Mouse (Mus musculus): ENCODE measurements at regions not wholly inside any gene's neighbourhood (a gene's known extent, or its start where the extent isn't known, plus 50 kb on each side); places are given as distances from the start of the nearest gene placed in this dataset.

DNA sequence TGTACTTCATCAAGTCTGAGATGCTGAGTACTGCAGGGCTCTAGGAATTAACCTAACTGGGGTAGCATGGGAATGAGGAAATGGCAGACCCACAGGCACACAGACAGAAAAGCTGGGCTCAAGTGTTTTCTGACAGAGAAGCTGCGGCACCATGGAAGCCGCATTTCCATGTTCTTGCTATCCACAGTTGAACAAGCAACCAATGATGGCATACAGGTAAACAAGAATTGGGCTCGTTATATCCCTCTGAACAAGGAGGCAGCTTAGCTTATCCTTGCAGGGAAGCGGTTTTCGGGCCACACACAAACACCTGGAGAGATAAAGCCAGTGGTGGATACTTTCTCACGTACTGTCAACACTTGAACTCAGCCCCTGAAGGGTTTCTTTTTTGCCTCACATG is 246.4 kb upstream of the Hs6st1 start:
- Histone ChIP-seq H3K9ac (ENCODE audit: low read depth, low read length) (no peak overlapping the region), H3K4me2 (no peak overlapping the region), H3K27ac (ENCODE audit: low read depth, low read length) (no peak overlapping the region), H3K36me3 (ENCODE audit: control insufficient read depth, insufficient read depth, low read length) (no peaks in the 10 kb centered on the region), H3K27me3 (ENCODE audit: control insufficient read depth, insufficient read depth, low read length) (no peaks in the 10 kb centered on the region), H3K4me1 (ENCODE audit: control insufficient read depth, insufficient read depth, low read length) (0 out of 2 replicates have a peak, but pooled peaks cover 9% of the 10 kb centered on the region), H3K9me3 (replicated peaks; ENCODE audit: control insufficient read depth, low read length) (no peaks in the 10 kb centered on the region), H3K4me3 (ENCODE audit: low read depth, low read length) (no peak overlapping the region)
- WGBS (ENCODE audit: insufficient replicate concordance), result 92% methylated on average over 6 of the region's 6 CpGs
- no peak for ATAC-seq (replicated peaks; ENCODE audit: insufficient number of reproducible peaks, low FRiP score, low TSS enrichment)

- no peaks in the 10 kb centered on the region for H3K36me3 ChIP-seq (ENCODE audit: control insufficient read depth, insufficient read depth, low read length)
- no peak for ATAC-seq (replicated peaks; ENCODE audit: insufficient number of reproducible peaks, low FRiP score, low TSS enrichment)
Measured at GRCm38 (mm10) chr1:35822376-35823202, 245.6 kb upstream of the Hs6st1 start.

GRCm38 (mm10) chr1:35823496-35823895 is 244.7 kb upstream of the Hs6st1 start:
- no peaks in the 10 kb centered on the region for H3K36me3 ChIP-seq (ENCODE audit: control insufficient read depth, insufficient read depth, low read length)
- H3K4me1 ChIP-seq (ENCODE audit: control insufficient read depth, insufficient read depth, low read length), result 0 out of 2 replicates have a peak, but pooled peaks cover 9% of the 10 kb centered on the region
- WGBS (ENCODE audit: insufficient replicate concordance), result 48% methylated on average over 4 of the region's 4 CpGs
- no peak overlapping the region for H3K4me3 ChIP-seq (ENCODE audit: low read depth, low read length)
- H3K9ac ChIP-seq (ENCODE audit: low read depth, low read length), result no peak overlapping the region
- no peaks in the 10 kb centered on the region for H3K9me3 ChIP-seq (replicated peaks; ENCODE audit: control insufficient read depth, low read length)
- H3K4me2 ChIP-seq, result no peak overlapping the region
- no peak overlapping the region for H3K27ac ChIP-seq (ENCODE audit: low read depth, low read length)
- ATAC-seq (replicated peaks; ENCODE audit: insufficient number of reproducible peaks, low FRiP score, low TSS enrichment), result no peak
- no peaks in the 10 kb centered on the region for H3K27me3 ChIP-seq (ENCODE audit: control insufficient read depth, insufficient read depth, low read length)

More at GRCm38 (mm10) chr1:35822376-35823202, 245.6 kb upstream of the Hs6st1 start:
- no peaks in the 10 kb centered on the region for H3K27me3 ChIP-seq (ENCODE audit: control insufficient read depth, insufficient read depth, low read length)
- no peak overlapping the region for H3K4me3 ChIP-seq (ENCODE audit: low read depth, low read length)
- no peaks in the 10 kb centered on the region for H3K9me3 ChIP-seq (replicated peaks; ENCODE audit: control insufficient read depth, low read length)
- 50% methylated on average over 19 of the region's 19 CpGs for WGBS (ENCODE audit: insufficient replicate concordance)
- no peak overlapping the region for H3K4me2 ChIP-seq
- H3K4me1 ChIP-seq (ENCODE audit: control insufficient read depth, insufficient read depth, low read length), result 0 out of 2 replicates have a peak, but pooled peaks cover 9% of the 10 kb centered on the region
- H3K27ac ChIP-seq (ENCODE audit: low read depth, low read length), result no peak overlapping the region
- H3K9ac ChIP-seq (ENCODE audit: low read depth, low read length), result no peak overlapping the region

GRCm38 (mm10) chr1:35823981-35824880 is 244.0 kb upstream of the Hs6st1 start:
- 45% methylated on average over 24 of the region's 24 CpGs for WGBS (ENCODE audit: insufficient replicate concordance)
- no peak overlapping the region for H3K9ac ChIP-seq (ENCODE audit: low read depth, low read length)
- H3K36me3 ChIP-seq (ENCODE audit: control insufficient read depth, insufficient read depth, low read length), result no peaks in the 10 kb centered on the region
- H3K4me3 ChIP-seq (ENCODE audit: low read depth, low read length), result no peak overlapping the region
- 0 out of 2 replicates have a peak, but pooled peaks cover 9% of the 10 kb centered on the region for H3K4me1 ChIP-seq (ENCODE audit: control insufficient read depth, insufficient read depth, low read length)
- ATAC-seq (replicated peaks; ENCODE audit: insufficient number of reproducible peaks, low FRiP score, low TSS enrichment), result no peak
- no peaks in the 10 kb centered on the region for H3K9me3 ChIP-seq (replicated peaks; ENCODE audit: control insufficient read depth, low read length)
- H3K27ac ChIP-seq (ENCODE audit: low read depth, low read length), result no peak overlapping the region
- H3K27me3 ChIP-seq (ENCODE audit: control insufficient read depth, insufficient read depth, low read length), result no peaks in the 10 kb centered on the region
- H3K4me2 ChIP-seq, result no peak overlapping the region

DNA sequence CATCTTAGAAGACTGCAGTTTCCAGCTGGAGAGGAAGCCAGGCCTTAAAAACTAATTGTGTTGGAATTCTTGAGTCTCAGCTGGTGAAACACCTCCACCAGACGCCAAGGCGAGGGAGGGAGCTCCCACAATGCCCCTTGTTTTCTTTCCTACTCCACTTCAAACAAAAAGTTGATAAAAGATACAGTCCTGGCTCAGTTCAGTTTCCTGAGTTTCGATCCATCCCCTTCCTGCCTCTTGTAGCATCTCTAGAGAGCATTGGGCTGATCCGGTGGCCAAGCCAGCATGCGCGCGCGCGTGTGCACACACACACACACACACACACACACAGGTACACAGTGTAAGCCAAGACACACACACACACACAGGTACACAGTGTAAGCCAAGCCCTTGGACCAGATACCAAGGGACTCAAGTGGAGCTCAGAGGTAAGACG is 242.7 kb upstream of the Hs6st1 start:
- Histone ChIP-seq H3K9ac (ENCODE audit: low read depth, low read length) (no peak overlapping the region), H3K36me3 (ENCODE audit: control insufficient read depth, insufficient read depth, low read length) (no peaks in the 10 kb centered on the region), H3K9me3 (replicated peaks; ENCODE audit: control insufficient read depth, low read length) (no peaks in the 10 kb centered on the region), H3K4me2 (no peak overlapping the region), H3K27me3 (ENCODE audit: control insufficient read depth, insufficient read depth, low read length) (no peaks in the 10 kb centered on the region), H3K4me3 (ENCODE audit: low read depth, low read length) (no peak overlapping the region), H3K4me1 (ENCODE audit: control insufficient read depth, insufficient read depth, low read length) (0 out of 2 replicates have a peak, but pooled peaks cover 9% of the 10 kb centered on the region), H3K27ac (ENCODE audit: low read depth, low read length) (no peak overlapping the region)
- 58% methylated on average over 10 of the region's 10 CpGs for WGBS (ENCODE audit: insufficient replicate concordance)
- ATAC-seq (replicated peaks; ENCODE audit: insufficient number of reproducible peaks, low FRiP score, low TSS enrichment), result 0 out of 2 replicates have a peak, but pooled peaks have one; percentile 22

DNA sequence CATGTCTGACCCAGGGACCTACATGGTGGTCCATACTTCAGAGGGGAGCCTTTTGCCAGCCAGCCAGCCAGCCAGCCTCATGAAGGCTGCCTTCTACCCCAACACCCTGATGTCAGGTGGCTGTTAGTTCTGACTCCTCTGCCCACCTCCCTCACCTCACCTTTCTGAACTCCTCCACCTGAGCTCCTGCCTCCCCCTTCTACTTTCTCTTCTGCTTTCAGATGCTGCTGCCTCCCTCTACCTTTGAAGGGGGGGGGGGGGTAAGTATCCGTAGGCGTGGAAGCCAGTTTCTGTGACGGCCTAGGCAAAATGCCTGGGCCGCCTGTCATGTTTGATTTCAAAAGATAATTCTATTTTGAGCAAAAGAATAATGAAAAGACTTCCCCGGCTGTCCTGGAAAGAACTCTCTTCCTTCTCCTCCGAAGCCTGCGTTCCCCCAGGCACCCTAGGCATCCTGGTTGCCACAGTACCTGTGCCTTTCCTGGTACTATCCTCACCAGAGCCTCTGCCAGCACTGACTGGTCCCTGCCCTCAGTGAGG is 241.6 kb upstream of the Hs6st1 start:
- Histone ChIP-seq H3K9me3 (replicated peaks; ENCODE audit: control insufficient read depth, low read length) (no peaks in the 10 kb centered on the region), H3K27ac (ENCODE audit: low read depth, low read length) (no peak overlapping the region), H3K4me2 (no peak overlapping the region), H3K4me1 (ENCODE audit: control insufficient read depth, insufficient read depth, low read length) (0 out of 2 replicates have a peak, but pooled peaks cover 9% of the 10 kb centered on the region), H3K27me3 (ENCODE audit: control insufficient read depth, insufficient read depth, low read length) (no peaks in the 10 kb centered on the region), H3K9ac (ENCODE audit: low read depth, low read length) (no peak overlapping the region), H3K36me3 (ENCODE audit: control insufficient read depth, insufficient read depth, low read length) (no peaks in the 10 kb centered on the region), H3K4me3 (ENCODE audit: low read depth, low read length) (no peak overlapping the region)
- no peak for ATAC-seq (replicated peaks; ENCODE audit: insufficient number of reproducible peaks, low FRiP score, low TSS enrichment)
- 76% methylated on average over 7 of the region's 7 CpGs for WGBS (ENCODE audit: insufficient replicate concordance)

DNA sequence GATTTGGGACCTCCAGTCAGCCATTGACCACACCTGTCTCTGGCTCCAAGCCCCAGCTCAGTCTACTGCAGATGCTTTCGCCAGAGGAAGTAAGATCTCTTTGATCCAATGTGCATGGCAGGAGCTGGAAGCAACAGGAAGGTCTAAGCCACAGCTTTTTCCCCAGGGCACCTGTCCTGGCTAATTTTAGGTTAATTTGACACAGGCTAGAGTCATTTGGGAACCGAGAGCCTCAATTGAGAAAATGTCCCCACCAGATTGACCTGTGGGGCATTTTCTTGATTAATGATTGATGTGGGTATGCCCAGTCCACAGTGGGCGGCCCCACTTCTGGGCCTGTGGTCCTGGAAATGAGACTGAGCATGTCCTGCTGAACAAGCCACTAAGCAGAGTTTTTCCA is 240.7 kb upstream of the Hs6st1 start:
- 82% methylated on average over 3 of the region's 3 CpGs for WGBS (ENCODE audit: insufficient replicate concordance)
- H3K4me3 ChIP-seq (ENCODE audit: low read depth, low read length), result no peak overlapping the region
- H3K9me3 ChIP-seq (replicated peaks; ENCODE audit: control insufficient read depth, low read length), result no peaks in the 10 kb centered on the region
- H3K4me1 ChIP-seq (ENCODE audit: control insufficient read depth, insufficient read depth, low read length), result 0 out of 2 replicates have a peak, but pooled peaks cover 9% of the 10 kb centered on the region
- no peak overlapping the region for H3K4me2 ChIP-seq
- no peaks in the 10 kb centered on the region for H3K36me3 ChIP-seq (ENCODE audit: control insufficient read depth, insufficient read depth, low read length)
- no peak for ATAC-seq (replicated peaks; ENCODE audit: insufficient number of reproducible peaks, low FRiP score, low TSS enrichment)
- H3K27ac ChIP-seq (ENCODE audit: low read depth, low read length), result no peak overlapping the region
- H3K27me3 ChIP-seq (ENCODE audit: control insufficient read depth, insufficient read depth, low read length), result no peaks in the 10 kb centered on the region
- H3K9ac ChIP-seq (ENCODE audit: low read depth, low read length), result no peak overlapping the region

DNA sequence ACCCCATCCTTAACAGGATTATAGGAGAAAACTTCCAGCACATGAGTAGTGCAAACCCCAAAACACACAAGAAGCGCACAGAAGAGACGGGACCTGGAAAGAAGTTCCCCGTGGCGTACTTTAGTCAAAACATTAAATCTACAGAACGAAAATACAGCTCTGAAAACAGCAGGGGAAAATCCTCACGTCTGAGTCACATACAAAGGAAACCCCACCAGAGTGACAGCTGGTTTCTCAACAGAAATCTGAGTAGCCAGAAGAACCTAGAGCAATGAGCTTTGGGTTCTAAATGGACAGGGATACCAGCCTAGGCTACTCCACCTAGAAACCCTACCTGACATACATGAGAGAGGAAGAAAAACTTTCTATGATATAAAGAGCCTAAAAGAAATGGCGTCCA is 234.0 kb upstream of the Hs6st1 start:
- no peaks in the 10 kb centered on the region for H3K27me3 ChIP-seq (ENCODE audit: control insufficient read depth, insufficient read depth, low read length)
- H3K36me3 ChIP-seq (ENCODE audit: control insufficient read depth, insufficient read depth, low read length), result no peaks in the 10 kb centered on the region
- H3K4me1 ChIP-seq (ENCODE audit: control insufficient read depth, insufficient read depth, low read length), result no peaks in the 10 kb centered on the region
- no peak for ATAC-seq (replicated peaks; ENCODE audit: insufficient number of reproducible peaks, low FRiP score, low TSS enrichment)
- no peak overlapping the region for H3K27ac ChIP-seq (ENCODE audit: low read depth, low read length)
- H3K9ac ChIP-seq (ENCODE audit: low read depth, low read length), result no peak overlapping the region
- 80% methylated on average over 7 of the region's 7 CpGs for WGBS (ENCODE audit: insufficient replicate concordance)
- H3K4me3 ChIP-seq (ENCODE audit: low read depth, low read length), result no peak overlapping the region
- no peaks in the 10 kb centered on the region for H3K9me3 ChIP-seq (replicated peaks; ENCODE audit: control insufficient read depth, low read length)
- no peak overlapping the region for H3K4me2 ChIP-seq

All from heart, embryonic 11.5 days (tissue).